Mouse (Mus musculus): ENCODE results near the gene Gusb. TPM values are rescaled to one million over a fixed set of nuclear protein-coding genes. Genes with fewer than 3 reads are reported as not detected.

Gene Gusb
- 18.6 and 21.4 TPM in 2 replicates for polyA plus RNA-seq (2012; rRNA removed)

DNA sequence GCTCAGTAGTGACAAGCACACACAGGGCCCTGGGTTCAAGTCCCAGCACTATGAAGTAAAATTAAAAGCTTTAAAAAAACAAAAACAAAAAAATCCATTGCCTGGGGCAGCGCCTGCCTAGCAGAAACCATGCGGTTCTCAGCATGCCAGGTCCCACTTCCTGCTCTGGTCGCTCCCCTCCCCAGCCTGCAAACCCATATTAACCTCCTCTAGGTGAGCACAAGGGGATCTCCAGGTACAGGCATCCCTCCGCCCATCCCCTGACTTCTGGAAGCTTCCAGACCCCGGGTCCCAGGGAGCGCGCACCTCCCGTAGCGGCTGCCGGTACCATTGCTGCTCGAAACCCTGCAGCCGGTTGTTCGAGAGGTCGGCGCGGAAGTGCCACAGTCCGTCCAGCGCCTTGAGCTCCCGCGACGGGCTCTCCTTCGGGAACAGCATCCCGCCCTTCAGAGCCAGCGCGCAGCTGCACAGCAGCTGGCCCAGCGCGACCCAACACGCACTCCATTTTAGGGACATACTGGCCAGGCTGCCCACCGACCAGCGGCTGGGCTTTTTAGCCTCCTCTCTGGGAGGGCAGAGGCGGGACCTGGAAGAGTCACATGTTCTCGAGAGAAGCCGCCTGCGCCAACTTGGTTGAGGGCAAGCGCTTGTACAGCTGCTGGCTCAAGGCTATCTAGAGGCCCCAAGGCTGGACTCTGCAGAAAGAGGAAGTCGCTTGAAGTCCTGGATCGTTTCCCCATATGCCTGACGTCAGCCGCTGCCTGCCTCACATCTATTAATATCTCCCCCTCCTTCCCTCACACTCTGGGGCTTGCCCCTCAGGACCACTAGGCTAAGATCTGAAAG, at the start of gene Gusb:
Gusb (minus strand) TSS at position 749 of the 846 bp plus-strand sequence.

DNA sequence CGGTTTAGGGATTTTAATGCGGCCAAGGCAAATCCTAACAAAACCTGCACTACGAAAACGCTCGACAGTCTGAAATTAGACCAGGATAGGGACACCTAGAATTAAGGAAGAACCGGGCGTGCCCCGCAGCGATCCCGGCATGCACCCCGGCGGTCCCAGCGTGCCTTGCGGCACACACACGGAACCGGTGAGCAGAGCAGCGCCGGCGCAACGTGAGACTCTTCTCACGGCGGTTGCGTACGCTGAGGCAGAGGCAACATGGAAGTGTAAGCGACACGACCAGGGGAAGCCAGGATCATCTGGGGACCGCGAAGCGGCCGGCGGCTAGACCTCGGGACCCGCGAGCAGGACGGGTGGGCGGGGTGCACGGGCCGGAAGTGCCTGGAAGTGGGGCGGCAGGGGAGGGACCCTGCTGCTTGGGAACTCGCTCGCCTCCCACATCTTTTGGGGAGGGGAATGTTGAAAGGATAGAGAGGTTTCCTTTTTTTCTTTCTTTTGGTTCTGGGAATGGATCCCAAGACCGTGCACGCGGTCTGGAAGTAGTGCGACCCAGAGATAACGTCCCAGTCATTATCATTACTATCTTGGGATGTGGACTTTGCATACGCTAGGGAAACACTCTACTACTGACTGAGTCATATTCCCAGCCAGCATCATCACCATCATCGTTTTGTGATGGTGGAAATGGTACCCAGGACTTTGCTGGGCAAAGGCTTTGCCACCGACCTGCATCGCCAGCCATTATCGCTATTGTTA, 26.5 kb upstream of the Gusb start, which contains the start of the genes Asl and Crcp:
Asl (minus strand) TSS at position 106 of the 756 bp plus-strand sequence.
Crcp (plus strand) TSS at position 149 of the 756 bp plus-strand sequence.

DNA sequence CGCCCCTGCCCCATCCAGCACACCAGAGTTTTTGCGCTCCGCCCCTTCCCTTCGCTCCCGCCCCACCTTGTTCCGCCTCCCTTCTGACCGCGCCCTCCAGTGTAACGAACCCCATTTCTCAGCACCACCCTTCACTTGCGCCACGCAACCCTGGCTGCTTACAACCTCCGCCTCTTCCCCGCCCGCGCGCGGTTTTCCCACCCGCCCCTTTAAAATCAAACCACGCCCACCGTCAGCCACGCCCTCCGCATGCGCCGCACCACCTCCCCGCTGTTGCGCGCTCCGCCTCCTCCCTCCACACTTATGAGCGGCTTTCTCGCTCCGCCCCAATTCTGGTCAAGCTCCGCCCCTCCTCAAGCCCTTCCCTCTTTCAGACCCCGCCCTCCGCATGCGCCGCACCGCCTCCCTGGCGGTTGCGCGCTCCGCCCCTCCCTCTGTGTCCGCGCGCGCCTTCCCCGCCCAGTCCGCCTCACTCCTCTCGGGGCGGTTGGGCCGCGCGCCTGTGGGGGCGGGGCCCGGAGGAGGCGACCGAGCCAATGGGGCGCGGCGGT, 61.3 kb downstream of the Gusb start, which contains the start of gene Vkorc1l1:
Vkorc1l1 (plus strand) TSS at position 476 of the 551 bp plus-strand sequence.

Other genes starting within 250 kb of the Gusb start
- gene Psph, start 215.6 kb downstream of the Gusb start, polyA plus RNA-seq (2012; rRNA removed): 17.1 and 21.9 TPM in 2 replicates
- 19.7 and 24.7 TPM in 2 replicates for gene Sumf2, start 156.1 kb downstream of the Gusb start, polyA plus RNA-seq (2012; rRNA removed)
- 731 and 832 TPM in 2 replicates for gene Chchd2, start 115.6 kb downstream of the Gusb start, polyA plus RNA-seq (2012; rRNA removed)
- gene Zbed5, start 107.3 kb downstream of the Gusb start, polyA plus RNA-seq (2012; rRNA removed): 14.1 and 14.9 TPM in 2 replicates
- gene Phkg1, start 104.5 kb downstream of the Gusb start, polyA plus RNA-seq (2012; rRNA removed): 0.84 and 1.8 TPM in 2 replicates
- gene Nupr1l, start 94.5 kb downstream of the Gusb start, polyA plus RNA-seq (2012; rRNA removed): 4.0 and 4.9 TPM in 2 replicates
- 39.5 and 39.9 TPM in 2 replicates for gene Vkorc1l1, start 61.1 kb downstream of the Gusb start, polyA plus RNA-seq (2012; rRNA removed)
- 36.9 and 39.2 TPM in 2 replicates for gene Asl, start 26.2 kb upstream of the Gusb start, polyA plus RNA-seq (2012; rRNA removed)
- gene Crcp, start 26.2 kb upstream of the Gusb start, polyA plus RNA-seq (2012; rRNA removed): 58.2 and 58.4 TPM in 2 replicates
- gene Tpst1, start 70.3 kb upstream of the Gusb start, polyA plus RNA-seq (2012; rRNA removed): 33.3 and 35.0 TPM in 2 replicates
- gene Kctd7, start 141.8 kb upstream of the Gusb start, polyA plus RNA-seq (2012; rRNA removed): 15.4 and 15.6 TPM in 2 replicates
- gene Rabgef1, start 168.7 kb upstream of the Gusb start, polyA plus RNA-seq (2012; rRNA removed): 37.7 and 39.4 TPM in 2 replicates
- gene Tmem248, start 214.0 kb upstream of the Gusb start, polyA plus RNA-seq (2012; rRNA removed): 23.2 and 24.9 TPM in 2 replicates

Measured in central nervous system, embryonic 18 days (tissue).